Mouse (Mus musculus): ENCODE results near the gene Chchd4. TPM values are rescaled to one million over a fixed set of nuclear protein-coding genes. Genes with fewer than 3 reads are reported as not detected.
A peak's percentile ranks its signal among the peaks of the same experiment; 100 is the strongest.

Gene Chchd4
- polyA plus RNA-seq, 1 experiment from 2014 or later = 34.2 TPM

DNA sequence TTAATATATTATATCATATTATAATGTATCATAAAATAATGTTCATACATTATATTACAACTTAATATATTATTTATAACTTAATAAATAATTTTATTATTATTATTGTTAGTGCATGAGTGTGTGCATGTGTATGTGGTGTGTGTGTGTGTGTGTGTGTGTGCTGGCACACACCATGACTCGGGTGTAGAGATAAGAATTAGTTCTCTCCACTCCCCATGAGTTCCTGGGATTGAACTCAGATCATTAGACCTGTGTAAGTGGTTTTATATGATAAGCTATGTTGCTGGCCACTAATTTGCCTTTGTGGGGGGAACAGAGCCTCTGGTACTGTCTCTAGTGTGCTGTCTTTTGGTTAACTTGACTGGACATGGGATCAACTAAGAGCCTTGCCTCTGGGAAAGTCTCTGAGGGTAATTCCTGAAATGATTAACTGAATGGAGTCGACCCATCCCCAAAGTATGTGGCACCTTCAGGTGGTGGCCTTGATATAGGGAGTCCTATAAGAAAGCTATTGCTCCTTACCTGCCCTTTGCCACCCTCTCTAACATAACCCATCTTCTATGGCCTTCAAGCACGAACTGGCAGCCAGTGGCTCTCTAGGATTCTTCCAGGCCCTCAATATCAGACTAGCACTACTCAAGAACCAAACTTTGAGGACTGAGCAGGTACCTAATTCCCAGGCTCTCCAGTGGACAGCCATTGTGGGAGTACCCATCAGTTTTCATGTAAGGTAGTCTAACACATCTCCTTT lies 23.7 kb downstream of the Chchd4 start:
- Histone ChIP-seq H3K4me2 (replicated peaks; ENCODE audit: low read depth, low read length) (no peak overlapping the region), H3K9me3 (ENCODE audit: low read length) (no peaks in the 10 kb centered on the region), H3K4me1 (ENCODE audit: insufficient read depth, low read length) (no peaks in the 10 kb centered on the region), H3K27me3 (ENCODE audit: insufficient read depth, low read length) (peaks cover 9% of the 10 kb centered on the region), H3K27ac (ENCODE audit: low read length) (no peak overlapping the region), H3K36me3 (ENCODE audit: insufficient read depth, low read length) (no peaks in the 10 kb centered on the region), H3K4me3 (ENCODE audit: low read length) (no peak overlapping the region), H3K9ac (replicated peaks; ENCODE audit: low read length) (no peak overlapping the region)
- 50% methylated on average over 3 of the region's 3 CpGs for WGBS
- no peak for ATAC-seq (ENCODE audit: low FRiP score, low TSS enrichment)

DNA sequence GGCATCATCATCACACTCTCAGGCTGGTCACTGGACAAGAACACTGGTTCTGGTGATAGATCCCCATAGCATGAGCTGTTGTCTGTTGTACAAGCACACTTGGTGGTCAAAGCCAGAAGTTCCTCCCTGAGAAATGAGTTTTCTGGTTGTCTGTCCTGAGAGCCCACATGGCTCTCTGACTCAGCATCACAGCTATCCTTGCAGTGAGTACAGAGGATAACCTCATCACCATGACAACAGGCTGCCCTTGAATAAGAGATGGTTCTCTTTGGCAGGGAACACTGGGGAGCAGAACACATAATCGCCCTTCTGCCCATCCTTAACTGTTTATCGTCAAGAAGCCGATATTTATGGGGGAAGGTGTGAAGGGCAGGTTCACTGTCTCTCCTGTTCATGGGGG lies 28.0 kb downstream of the Chchd4 start:
- H3K9ac ChIP-seq (replicated peaks; ENCODE audit: low read length) = no peak overlapping the region
- H3K27ac ChIP-seq (ENCODE audit: low read length) = no peak overlapping the region
- H3K4me3 ChIP-seq (ENCODE audit: low read length) = no peak overlapping the region
- H3K4me1 ChIP-seq (ENCODE audit: insufficient read depth, low read length) = peaks cover 3% of the 10 kb centered on the region
- no peak for ATAC-seq (ENCODE audit: low FRiP score, low TSS enrichment)
- H3K27me3 ChIP-seq (ENCODE audit: insufficient read depth, low read length) = peaks cover 9% of the 10 kb centered on the region
- 77% methylated on average over 3 of the region's 3 CpGs for WGBS
- H3K9me3 ChIP-seq (ENCODE audit: low read length) = no peaks in the 10 kb centered on the region
- H3K4me2 ChIP-seq (replicated peaks; ENCODE audit: low read depth, low read length) = no peak overlapping the region
- H3K36me3 ChIP-seq (ENCODE audit: insufficient read depth, low read length) = no peaks in the 10 kb centered on the region

DNA sequence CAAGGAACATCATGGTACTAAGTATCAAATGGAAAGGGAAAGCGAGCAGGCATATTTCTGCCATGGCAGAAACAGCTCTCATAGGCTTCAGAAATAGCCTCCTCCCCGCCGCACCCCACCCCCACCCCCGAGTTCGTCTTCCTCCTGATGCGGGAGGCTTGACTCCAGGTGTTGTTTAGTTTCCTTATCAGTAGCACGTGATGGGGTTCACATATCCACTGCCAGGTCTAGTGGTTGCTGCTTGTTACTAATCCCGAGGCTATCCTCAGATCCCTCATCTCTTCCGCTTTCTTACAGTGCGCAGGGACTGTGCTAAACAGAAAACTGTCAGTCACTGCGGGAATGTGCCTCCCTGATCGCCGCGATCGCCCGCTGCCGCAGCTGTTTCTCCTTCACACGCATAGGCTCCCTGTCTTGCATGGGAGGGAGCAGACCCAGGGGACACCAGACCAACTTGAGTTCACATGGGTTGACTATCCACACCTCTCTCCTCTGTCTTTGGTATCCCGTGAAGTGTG lies 32.1 kb downstream of the Chchd4 start:
- Histone ChIP-seq H3K4me1 (ENCODE audit: insufficient read depth, low read length) (peaks cover 3% of the 10 kb centered on the region), H3K4me2 (replicated peaks; ENCODE audit: low read depth, low read length) (peak overlapping the region; percentile 96), H3K36me3 (ENCODE audit: insufficient read depth, low read length) (no peaks in the 10 kb centered on the region), H3K9ac (replicated peaks; ENCODE audit: low read length) (peak overlapping the region; percentile 71), H3K9me3 (ENCODE audit: low read length) (no peaks in the 10 kb centered on the region), H3K4me3 (ENCODE audit: low read length) (peak overlapping the region; percentile 69), H3K27me3 (ENCODE audit: insufficient read depth, low read length) (peaks cover 6% of the 10 kb centered on the region; the same call in 1 of the 2 replicates), H3K27ac (ENCODE audit: low read length) (no peak overlapping the region; the same call in 1 of the 2 replicates)
- peak; percentile 63 for ATAC-seq (ENCODE audit: low FRiP score, low TSS enrichment)
- 3% methylated on average over 19 of the region's 19 CpGs for WGBS

DNA sequence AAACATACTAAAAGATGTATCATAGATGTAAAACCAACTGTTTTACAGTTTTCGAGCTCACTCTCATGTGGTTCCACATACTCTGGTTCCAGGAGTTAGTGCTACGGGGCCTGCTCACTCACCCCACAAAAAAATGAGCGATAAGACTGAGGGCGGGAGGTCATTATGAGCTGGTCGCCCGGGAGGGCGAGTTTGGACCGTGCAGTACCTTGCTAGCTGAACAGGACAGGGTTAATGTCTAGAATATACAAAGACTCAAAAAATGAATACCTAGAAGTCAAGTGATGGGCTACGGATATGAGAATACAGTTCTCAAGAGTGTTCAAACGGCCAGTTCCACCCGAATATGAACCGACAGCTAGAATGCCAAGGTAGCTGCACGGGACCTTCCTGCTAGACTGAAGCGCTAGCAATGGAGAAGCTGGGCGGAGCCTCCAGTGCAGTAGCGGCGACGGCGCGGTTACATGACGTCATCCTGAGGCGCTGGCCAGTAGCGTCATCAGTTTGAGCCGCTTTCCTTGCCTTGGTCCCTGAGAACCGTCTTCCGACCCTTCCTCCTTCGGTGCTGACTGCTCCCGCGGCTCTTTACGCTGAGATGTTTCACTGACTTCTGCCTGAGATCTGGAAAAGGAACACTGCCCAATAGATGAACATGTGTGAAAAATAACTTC lies 32.7 kb downstream of the Chchd4 start:
- peak overlapping the region; percentile 71 for H3K9ac ChIP-seq (replicated peaks; ENCODE audit: low read length)
- peak overlapping the region; percentile 96 for H3K4me2 ChIP-seq (replicated peaks; ENCODE audit: low read depth, low read length)
- peak; percentile 96 for ATAC-seq (ENCODE audit: low FRiP score, low TSS enrichment)
- 2% methylated on average over 30 of the region's 30 CpGs for WGBS
- no peaks in the 10 kb centered on the region for H3K9me3 ChIP-seq (ENCODE audit: low read length)
- H3K4me1 ChIP-seq (ENCODE audit: insufficient read depth, low read length) = peaks cover 3% of the 10 kb centered on the region
- H3K27me3 ChIP-seq (ENCODE audit: insufficient read depth, low read length) = peaks cover 6% of the 10 kb centered on the region; the same call in 1 of the 2 replicates
- peak overlapping the region; percentile 1; the same call in 1 of the 2 replicates for H3K27ac ChIP-seq (ENCODE audit: low read length)
- no peaks in the 10 kb centered on the region for H3K36me3 ChIP-seq (ENCODE audit: insufficient read depth, low read length)
- H3K4me3 ChIP-seq (ENCODE audit: low read length) = peak overlapping the region; percentile 69

DNA sequence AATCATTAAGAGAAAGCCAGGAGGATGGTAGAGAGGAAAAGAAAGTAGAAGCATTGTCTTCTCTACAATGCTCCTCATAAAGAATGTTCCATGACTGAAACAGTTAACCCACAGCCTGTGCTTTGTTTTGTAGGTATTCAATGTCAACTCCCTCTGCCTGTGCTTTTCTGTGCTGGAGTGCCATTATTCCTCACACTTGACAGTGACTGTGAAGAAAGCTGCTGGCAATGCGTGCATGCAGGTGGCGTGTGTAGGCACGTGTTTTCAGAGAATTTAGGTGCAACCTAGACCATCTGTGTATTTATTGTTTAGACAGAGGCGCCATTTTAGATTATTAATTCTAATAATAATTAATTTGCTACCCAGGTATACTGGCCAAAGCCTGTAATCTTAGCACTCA lies 49.2 kb downstream of the Chchd4 start:
- no peak overlapping the region for H3K9ac ChIP-seq (replicated peaks; ENCODE audit: low read length)
- WGBS = 49% methylated on average over 4 of the region's 4 CpGs
- no peak overlapping the region for H3K4me3 ChIP-seq (ENCODE audit: low read length)
- H3K9me3 ChIP-seq (ENCODE audit: low read length) = no peaks in the 10 kb centered on the region
- no peaks in the 10 kb centered on the region for H3K4me1 ChIP-seq (ENCODE audit: insufficient read depth, low read length)
- H3K36me3 ChIP-seq (ENCODE audit: insufficient read depth, low read length) = no peaks in the 10 kb centered on the region
- H3K27ac ChIP-seq (ENCODE audit: low read length) = no peak overlapping the region
- no peak overlapping the region for H3K4me2 ChIP-seq (replicated peaks; ENCODE audit: low read depth, low read length)
- no peak for ATAC-seq (ENCODE audit: low FRiP score, low TSS enrichment)
- peaks cover 4% of the 10 kb centered on the region; the same call in 1 of the 2 replicates for H3K27me3 ChIP-seq (ENCODE audit: insufficient read depth, low read length)

DNA sequence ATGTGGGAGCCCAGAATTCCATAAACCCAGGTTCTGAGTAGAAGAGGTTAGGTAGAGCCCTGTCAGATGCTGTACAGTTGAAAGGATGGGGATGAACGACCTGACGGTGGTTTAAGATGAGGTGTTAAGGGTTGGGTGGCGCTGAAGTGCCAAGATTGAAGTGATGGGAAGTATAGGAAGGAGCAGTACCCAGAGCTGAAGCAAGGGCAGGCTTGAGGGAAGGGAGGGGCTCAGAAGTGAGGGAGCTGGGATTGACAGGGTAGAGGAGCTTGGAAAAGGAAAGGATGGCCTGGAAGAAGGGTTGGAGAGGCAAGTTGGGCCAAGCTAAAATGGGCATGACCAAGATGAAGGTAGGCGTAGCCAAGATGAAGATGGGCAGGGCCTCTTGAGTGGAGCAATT lies 51.7 kb downstream of the Chchd4 start:
- WGBS = 65% methylated on average over 4 of the region's 4 CpGs
- Histone ChIP-seq H3K9me3 (ENCODE audit: low read length) (no peaks in the 10 kb centered on the region), H3K27me3 (ENCODE audit: insufficient read depth, low read length) (peaks cover 14% of the 10 kb centered on the region), H3K4me2 (replicated peaks; ENCODE audit: low read depth, low read length) (no peak overlapping the region), H3K4me1 (ENCODE audit: insufficient read depth, low read length) (no peaks in the 10 kb centered on the region), H3K27ac (ENCODE audit: low read length) (no peak overlapping the region), H3K9ac (replicated peaks; ENCODE audit: low read length) (no peak overlapping the region), H3K4me3 (ENCODE audit: low read length) (no peak overlapping the region), H3K36me3 (ENCODE audit: insufficient read depth, low read length) (no peaks in the 10 kb centered on the region)
- ATAC-seq (ENCODE audit: low FRiP score, low TSS enrichment) = no peak

DNA sequence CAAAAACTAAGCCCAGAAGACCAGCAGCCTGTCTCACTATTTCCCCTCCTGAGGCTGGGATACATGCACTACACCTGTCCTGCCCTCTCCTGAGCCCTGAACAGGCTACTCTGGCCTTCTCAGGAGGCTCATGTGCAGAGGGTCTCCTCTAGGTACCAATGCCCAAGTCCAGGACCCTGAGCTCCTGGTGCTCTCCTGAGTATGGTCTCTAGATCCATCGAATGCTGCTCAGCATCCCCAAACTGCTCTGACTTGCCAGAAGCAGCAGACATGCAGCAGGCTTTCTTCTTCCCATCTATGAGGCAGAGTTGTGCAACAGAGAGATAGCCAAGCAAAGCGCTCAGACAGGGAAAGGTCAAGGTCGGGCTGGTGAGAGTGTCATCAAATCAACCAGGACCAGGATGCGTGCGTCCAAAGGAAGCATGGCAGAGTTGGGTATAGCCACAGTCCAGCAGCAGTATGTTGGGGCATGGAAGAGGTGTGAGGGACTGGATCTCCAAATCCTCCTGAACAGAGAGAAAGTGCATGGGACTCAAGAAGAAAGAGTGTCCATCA lies 56.0 kb downstream of the Chchd4 start:
- Histone ChIP-seq H3K4me2 (replicated peaks; ENCODE audit: low read depth, low read length) (no peak overlapping the region), H3K36me3 (ENCODE audit: insufficient read depth, low read length) (no peaks in the 10 kb centered on the region), H3K9me3 (ENCODE audit: low read length) (no peaks in the 10 kb centered on the region), H3K4me3 (ENCODE audit: low read length) (no peak overlapping the region), H3K27ac (ENCODE audit: low read length) (no peak overlapping the region), H3K9ac (replicated peaks; ENCODE audit: low read length) (no peak overlapping the region), H3K4me1 (ENCODE audit: insufficient read depth, low read length) (no peaks in the 10 kb centered on the region), H3K27me3 (ENCODE audit: insufficient read depth, low read length) (peaks cover 35% of the 10 kb centered on the region)
- no peak for ATAC-seq (ENCODE audit: low FRiP score, low TSS enrichment)
- WGBS = 75% methylated on average over 5 of the region's 5 CpGs

DNA sequence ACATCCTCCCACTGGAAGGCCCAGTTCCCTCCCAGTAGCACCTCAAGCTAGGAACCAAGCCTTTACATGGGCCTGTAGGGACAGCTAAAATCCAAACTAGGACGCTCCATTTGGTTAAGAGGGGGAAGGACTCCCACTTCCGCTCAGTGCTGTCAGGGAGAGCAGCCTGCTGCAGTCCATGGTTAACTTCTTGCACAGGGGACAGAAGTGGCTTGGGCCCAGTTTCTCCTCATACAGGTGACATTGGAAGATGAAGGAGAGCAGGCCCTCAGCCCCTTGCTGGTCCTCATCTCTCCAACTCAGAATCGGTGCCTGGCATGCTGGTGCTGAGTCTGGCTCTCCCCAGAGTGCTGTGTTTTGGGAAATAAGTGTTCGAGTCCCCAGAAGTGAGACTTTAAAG lies 57.2 kb downstream of the Chchd4 start:
- Histone ChIP-seq H3K27ac (ENCODE audit: low read length) (no peak overlapping the region), H3K4me2 (replicated peaks; ENCODE audit: low read depth, low read length) (no peak overlapping the region), H3K9ac (replicated peaks; ENCODE audit: low read length) (no peak overlapping the region), H3K27me3 (ENCODE audit: insufficient read depth, low read length) (peaks cover 44% of the 10 kb centered on the region), H3K4me3 (ENCODE audit: low read length) (no peak overlapping the region), H3K36me3 (ENCODE audit: insufficient read depth, low read length) (no peaks in the 10 kb centered on the region), H3K9me3 (ENCODE audit: low read length) (no peaks in the 10 kb centered on the region), H3K4me1 (ENCODE audit: insufficient read depth, low read length) (peaks cover 6% of the 10 kb centered on the region; the same call in 1 of the 2 replicates)
- ATAC-seq (ENCODE audit: low FRiP score, low TSS enrichment) = no peak
- 68% methylated on average over 4 of the region's 4 CpGs for WGBS

DNA sequence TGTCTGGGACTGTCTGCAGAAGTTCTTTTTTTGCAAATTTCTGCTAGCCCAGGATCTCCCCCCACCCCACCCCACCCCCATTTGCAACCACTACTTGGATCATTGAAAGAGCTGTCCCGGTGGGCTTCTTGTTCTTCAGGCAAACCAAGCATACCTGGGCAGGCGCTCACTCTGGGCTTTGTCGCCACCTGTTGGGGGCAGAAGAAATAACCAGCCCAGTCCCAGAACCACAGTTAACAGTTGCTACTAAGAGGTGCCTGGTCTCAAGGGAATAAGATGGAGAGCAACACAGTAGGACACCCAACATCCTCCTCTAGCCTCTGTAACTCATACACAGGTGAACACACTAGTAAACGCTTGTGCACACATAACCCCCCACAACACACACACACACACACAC lies 58.5 kb downstream of the Chchd4 start:
- ATAC-seq (ENCODE audit: low FRiP score, low TSS enrichment) = 0 out of 2 replicates have a peak, but pooled peaks have one; percentile 42
- H3K27ac ChIP-seq (ENCODE audit: low read length) = no peak overlapping the region
- H3K9ac ChIP-seq (replicated peaks; ENCODE audit: low read length) = no peak overlapping the region
- no peak overlapping the region for H3K4me2 ChIP-seq (replicated peaks; ENCODE audit: low read depth, low read length)
- peaks cover 18% of the 10 kb centered on the region for H3K4me1 ChIP-seq (ENCODE audit: insufficient read depth, low read length)
- no peaks in the 10 kb centered on the region for H3K9me3 ChIP-seq (ENCODE audit: low read length)
- H3K4me3 ChIP-seq (ENCODE audit: low read length) = no peak overlapping the region
- peaks cover 57% of the 10 kb centered on the region for H3K27me3 ChIP-seq (ENCODE audit: insufficient read depth, low read length)
- 0% methylated on average over 4 of the region's 4 CpGs for WGBS
- no peaks in the 10 kb centered on the region for H3K36me3 ChIP-seq (ENCODE audit: insufficient read depth, low read length)
